Mouse (Mus musculus) erythroblast, embryonic 14.5 days (primary cell): ENCODE measurements around the gene Bptf. TPM values are rescaled to one million over a fixed set of nuclear protein-coding genes. Genes with fewer than 3 reads are reported as not detected.
"Not testable (repeated sequence)": the region's sequence is repeated elsewhere in the genome, so short reads cannot be mapped to it uniquely, and the experiment has no call there.

Experiments used
- H3K27me3 ChIP-seq: 2 replicates; pipeline ENCODE4 v1.6.1; 2012; ENCODE audit warnings: inconsistent platforms; ENCODE audit not compliant: control insufficient read depth
- H3K36me3 ChIP-seq: 2 replicates; pipeline ENCODE4 v1.6.1; 2012; ENCODE audit warnings: mild to moderate bottlenecking, inconsistent platforms; ENCODE audit not compliant: control insufficient read depth
- H3K4me1 ChIP-seq: 2 replicates; pipeline ENCODE4 v1.6.1; 2012; ENCODE audit warnings: inconsistent platforms; ENCODE audit not compliant: control insufficient read depth
- H3K4me3 ChIP-seq: replicated peaks from 2 replicates; pipeline ENCODE3; 2012; ENCODE audit warnings: moderate library complexity, mild to moderate bottlenecking, inconsistent platforms
- H3K9me3 ChIP-seq: 2 replicates; pipeline ENCODE4 v1.6.1; 2012; ENCODE audit warnings: low read length, inconsistent platforms, mixed read lengths; ENCODE audit not compliant: control insufficient read depth
- GATA1 ChIP-seq: IDR thresholded peaks from 2 replicates; pipeline ENCODE4 v1.6.1; 2012; ENCODE audit warnings: low read length, inconsistent platforms, mixed read lengths
- TAL1 ChIP-seq: IDR thresholded peaks from 3 replicates; pipeline ENCODE4 v1.6.1; 2012; ENCODE audit warnings: low read length, inconsistent platforms, mixed read lengths
- polyA plus RNA-seq: library from polyadenylated mRNA; stranded (reverse); fragments of >175 nt; gene quantifications from 2 replicates; pipeline ENCODE4 v1.2.3, GENCODE M21; 2012

The Bptf gene
- polyA plus RNA-seq, 1 experiment: 6.8 TPM

- no peaks in the 10 kb centered on the region for H3K4me1 ChIP-seq
- TF ChIP-seq TAL1 (no peak), GATA1 (no peak)
- H3K4me3 ChIP-seq: no peak overlapping the region
- no peaks in the 10 kb centered on the region for H3K27me3 ChIP-seq
- H3K9me3 ChIP-seq: no peaks in the 10 kb centered on the region
- peaks cover 93% of the 10 kb centered on the region for H3K36me3 ChIP-seq
These were observed 67.3 kb downstream of the Bptf start for GRCm38 (mm10) chr11:107064590-107064989.

- no peak overlapping the region for H3K4me3 ChIP-seq
These were observed 68.9 kb downstream of the Bptf start for GRCm38 (mm10) chr11:107063067-107063466.

GRCm38 (mm10) chr11:107060941-107061340 is 71.0 kb downstream of the Bptf start:
- no peaks in the 10 kb centered on the region for H3K27me3 ChIP-seq
- no peak overlapping the region for H3K4me3 ChIP-seq
- H3K36me3 ChIP-seq: peaks cover 96% of the 10 kb centered on the region
- peaks cover 2% of the 10 kb centered on the region; the same call in 1 of the 2 replicates for H3K4me1 ChIP-seq
- no peaks in the 10 kb centered on the region for H3K9me3 ChIP-seq
- TF ChIP-seq GATA1: no peak
- no peak for TF ChIP-seq TAL1

More at GRCm38 (mm10) chr11:107063067-107063466, 68.9 kb downstream of the Bptf start:
- Histone ChIP-seq H3K27me3 (no peaks in the 10 kb centered on the region), H3K9me3 (no peaks in the 10 kb centered on the region), H3K36me3 (peaks cover 97% of the 10 kb centered on the region), H3K4me1 (peaks cover 2% of the 10 kb centered on the region; the same call in 1 of the 2 replicates)
- TF ChIP-seq TAL1: no peak
- no peak for TF ChIP-seq GATA1

DNA sequence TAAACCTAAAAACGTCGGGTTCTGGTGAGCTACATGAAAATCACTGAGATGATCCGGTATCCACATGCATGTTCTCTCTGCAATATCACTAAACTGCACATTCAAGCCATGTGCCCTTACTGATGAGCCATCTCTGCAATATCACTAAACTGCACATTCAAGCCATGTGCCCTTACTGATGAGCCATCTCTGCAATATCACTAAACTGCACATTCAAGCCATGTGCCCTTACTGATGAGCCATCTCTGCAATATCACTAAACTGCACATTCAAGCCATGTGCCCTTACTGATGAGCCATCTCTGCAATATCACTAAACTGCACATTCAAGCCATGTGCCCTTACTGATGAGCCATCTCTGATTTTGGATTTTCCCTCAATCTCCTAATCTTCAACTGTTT is 72.3 kb downstream of the Bptf start:
- not testable (repeated sequence) for H3K4me3 ChIP-seq, H3K27me3 ChIP-seq, H3K4me1 ChIP-seq, H3K9me3 ChIP-seq
- peaks cover 96% of the 10 kb centered on the region for H3K36me3 ChIP-seq

GRCm38 (mm10) chr11:107057391-107057790 is 74.5 kb downstream of the Bptf start:
- H3K36me3 ChIP-seq: peaks cover 98% of the 10 kb centered on the region
- no peak for TF ChIP-seq TAL1
- TF ChIP-seq GATA1: no peak
- no peak overlapping the region for H3K4me3 ChIP-seq

GRCm38 (mm10) chr11:107054870-107055269 is 77.1 kb downstream of the Bptf start:
- TF ChIP-seq TAL1 (no peak), GATA1 (no peak)
- Histone ChIP-seq H3K36me3 (peaks cover 87% of the 10 kb centered on the region), H3K4me3 (no peak overlapping the region), H3K27me3 (no peaks in the 10 kb centered on the region), H3K9me3 (no peaks in the 10 kb centered on the region), H3K4me1 (peaks cover 2% of the 10 kb centered on the region; the same call in 1 of the 2 replicates)

More at GRCm38 (mm10) chr11:107057391-107057790, 74.5 kb downstream of the Bptf start:
- Histone ChIP-seq H3K27me3 (no peaks in the 10 kb centered on the region), H3K4me1 (peaks cover 2% of the 10 kb centered on the region; the same call in 1 of the 2 replicates), H3K9me3 (no peaks in the 10 kb centered on the region)

- no peaks in the 10 kb centered on the region for H3K9me3 ChIP-seq
- peaks cover 60% of the 10 kb centered on the region for H3K36me3 ChIP-seq
- no peak overlapping the region for H3K4me3 ChIP-seq
These were observed 84.9 kb downstream of the Bptf start for GRCm38 (mm10) chr11:107046766-107047620.

DNA sequence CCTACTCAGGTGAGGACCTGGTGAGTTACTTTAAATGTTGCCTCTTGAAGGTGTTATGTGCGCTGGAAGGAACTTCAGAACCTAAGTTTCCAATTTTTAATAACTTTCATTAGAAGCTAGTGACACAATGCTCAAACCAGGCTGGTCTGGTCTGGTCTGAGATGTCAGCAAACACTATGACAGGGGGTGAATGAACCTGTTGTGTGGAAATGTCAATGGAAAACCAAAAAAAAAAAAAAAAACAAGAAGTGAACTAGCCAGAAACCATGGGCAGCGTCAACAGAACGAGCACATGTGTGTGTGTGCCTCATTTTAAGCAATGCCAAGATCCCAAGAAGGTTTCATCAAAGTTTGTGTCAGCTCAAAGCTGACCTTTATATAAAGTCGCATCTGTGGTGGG is 86.4 kb downstream of the Bptf start:
- Histone ChIP-seq H3K4me1 (peaks cover 18% of the 10 kb centered on the region), H3K36me3 (peaks cover 65% of the 10 kb centered on the region), H3K4me3 (no peak overlapping the region), H3K27me3 (no peaks in the 10 kb centered on the region), H3K9me3 (no peaks in the 10 kb centered on the region)
- TF ChIP-seq GATA1: no peak
- no peak for TF ChIP-seq TAL1

More at GRCm38 (mm10) chr11:107046766-107047620, 84.9 kb downstream of the Bptf start:
- H3K27me3 ChIP-seq: no peaks in the 10 kb centered on the region
- H3K4me1 ChIP-seq: peaks cover 18% of the 10 kb centered on the region
- TF ChIP-seq GATA1 (no peak), TAL1 (no peak)

- H3K4me3 ChIP-seq: no peak overlapping the region
- H3K4me1 ChIP-seq: peaks cover 18% of the 10 kb centered on the region
- H3K27me3 ChIP-seq: no peaks in the 10 kb centered on the region
- H3K36me3 ChIP-seq: peaks cover 74% of the 10 kb centered on the region
- H3K9me3 ChIP-seq: no peaks in the 10 kb centered on the region
- TF ChIP-seq TAL1 (no peak), GATA1 (peak; percentile 67)
These were observed 87.6 kb downstream of the Bptf start for GRCm38 (mm10) chr11:107044321-107044720.
